Mouse (Mus musculus): Measurements from ENCODE around the gene Olfr279. TPM values are rescaled to one million over a fixed set of nuclear protein-coding genes. Genes with fewer than 3 reads are reported as not detected.

Gene Olfr279
- polyA plus RNA-seq, 1 experiment, result not detected

GRCm38 (mm10) chr15:98479568-98480102, 12.6 kb upstream of the Olfr279 start:
- 70% methylated on average over 7 of the region's 7 CpGs for WGBS

GRCm38 (mm10) chr15:98482701-98483100, 9.5 kb upstream of the Olfr279 start, which contains the start of gene Lalba:
Lalba (minus strand) TSS chr15:98482721.
- Histone ChIP-seq H3K4me3 (replicated peaks; ENCODE audit: control insufficient read depth, low read depth, low read length) (no peak within 1 kb of the TSS), H3K4me1 (ENCODE audit: control insufficient read depth, insufficient read depth, low read length) (peaks cover 3% of the 10 kb centered on the region), H3K27ac (ENCODE audit: control insufficient read depth, insufficient read depth, low read depth, low read length, poor library complexity) (no peak within 1 kb of the TSS; the same call in 1 of the 2 replicates)
- TF ChIP-seq CTCF (IDR thresholded peaks at IDR 0.05; ENCODE audit: control insufficient read depth, insufficient read depth, low read length) (no peak), POLR2A (IDR thresholded peaks at IDR 0.05; ENCODE audit: borderline replicate concordance, control insufficient read depth, low read depth, low read length) (no peak)
- 67% methylated on average over 3 of the region's 3 CpGs for WGBS

More at GRCm38 (mm10) chr15:98479568-98480102, 12.6 kb upstream of the Olfr279 start:
- Histone ChIP-seq H3K4me3 (replicated peaks; ENCODE audit: control insufficient read depth, low read depth, low read length) (no peak overlapping the region), H3K27ac (ENCODE audit: control insufficient read depth, insufficient read depth, low read depth, low read length, poor library complexity) (no peak overlapping the region), H3K4me1 (ENCODE audit: control insufficient read depth, insufficient read depth, low read length) (peaks cover 3% of the 10 kb centered on the region)
- TF ChIP-seq POLR2A (IDR thresholded peaks at IDR 0.05; ENCODE audit: borderline replicate concordance, control insufficient read depth, low read depth, low read length) (no peak), CTCF (IDR thresholded peaks at IDR 0.05; ENCODE audit: control insufficient read depth, insufficient read depth, low read length) (no peak)

- Histone ChIP-seq H3K4me1 (ENCODE audit: control insufficient read depth, insufficient read depth, low read length) (peaks cover 3% of the 10 kb centered on the region), H3K27ac (ENCODE audit: control insufficient read depth, insufficient read depth, low read depth, low read length, poor library complexity) (peak overlapping the region; percentile 85), H3K4me3 (replicated peaks; ENCODE audit: control insufficient read depth, low read depth, low read length) (no peak overlapping the region)
- 23% methylated on average over 18 of the region's 18 CpGs for WGBS
- no peak for TF ChIP-seq CTCF (IDR thresholded peaks at IDR 0.05; ENCODE audit: control insufficient read depth, insufficient read depth, low read length)
- TF ChIP-seq POLR2A (IDR thresholded peaks at IDR 0.05; ENCODE audit: borderline replicate concordance, control insufficient read depth, low read depth, low read length), result no peak
Observed at GRCm38 (mm10) chr15:98483907-98484886, 8.0 kb upstream of the Olfr279 start.

GRCm38 (mm10) chr15:98486433-98487021, 5.7 kb upstream of the Olfr279 start:
- Histone ChIP-seq H3K4me1 (ENCODE audit: control insufficient read depth, insufficient read depth, low read length) (peaks cover 3% of the 10 kb centered on the region), H3K27ac (ENCODE audit: control insufficient read depth, insufficient read depth, low read depth, low read length, poor library complexity) (no peak overlapping the region), H3K4me3 (replicated peaks; ENCODE audit: control insufficient read depth, low read depth, low read length) (no peak overlapping the region)
- 53% methylated on average over 8 of the region's 8 CpGs for WGBS
- TF ChIP-seq CTCF (IDR thresholded peaks at IDR 0.05; ENCODE audit: control insufficient read depth, insufficient read depth, low read length) (no peak), POLR2A (IDR thresholded peaks at IDR 0.05; ENCODE audit: borderline replicate concordance, control insufficient read depth, low read depth, low read length) (no peak)

GRCm38 (mm10) chr15:98491332-98491731, 870 bp upstream of the Olfr279 start:
- no peak overlapping the region for H3K4me3 ChIP-seq (replicated peaks; ENCODE audit: control insufficient read depth, low read depth, low read length)
- 47% methylated on average over 2 of the region's 2 CpGs for WGBS
- H3K4me1 ChIP-seq (ENCODE audit: control insufficient read depth, insufficient read depth, low read length), result no peaks in the 10 kb centered on the region
- H3K27ac ChIP-seq (ENCODE audit: control insufficient read depth, insufficient read depth, low read depth, low read length, poor library complexity), result no peak overlapping the region
- TF ChIP-seq POLR2A (IDR thresholded peaks at IDR 0.05; ENCODE audit: borderline replicate concordance, control insufficient read depth, low read depth, low read length) (no peak), CTCF (IDR thresholded peaks at IDR 0.05; ENCODE audit: control insufficient read depth, insufficient read depth, low read length) (no peak)

- no peaks in the 10 kb centered on the region; the same call in 1 of the 2 replicates for H3K4me1 ChIP-seq (ENCODE audit: control insufficient read depth, insufficient read depth, low read length)
- no peak overlapping the region for H3K4me3 ChIP-seq (replicated peaks; ENCODE audit: control insufficient read depth, low read depth, low read length)
- no peak for TF ChIP-seq CTCF (IDR thresholded peaks at IDR 0.05; ENCODE audit: control insufficient read depth, insufficient read depth, low read length)
- no peak for TF ChIP-seq POLR2A (IDR thresholded peaks at IDR 0.05; ENCODE audit: borderline replicate concordance, control insufficient read depth, low read depth, low read length)
- no peak overlapping the region for H3K27ac ChIP-seq (ENCODE audit: control insufficient read depth, insufficient read depth, low read depth, low read length, poor library complexity)
- 77% methylated on average over 17 of the region's 17 CpGs for WGBS
Observed at GRCm38 (mm10) chr15:98497631-98498030, 5.4 kb downstream of the Olfr279 start.

GRCm38 (mm10) chr15:98503317-98503716, 11.1 kb downstream of the Olfr279 start:
- no peak for TF ChIP-seq CTCF (IDR thresholded peaks at IDR 0.05; ENCODE audit: control insufficient read depth, insufficient read depth, low read length)
- TF ChIP-seq POLR2A (IDR thresholded peaks at IDR 0.05; ENCODE audit: borderline replicate concordance, control insufficient read depth, low read depth, low read length), result no peak
- Histone ChIP-seq H3K4me1 (ENCODE audit: control insufficient read depth, insufficient read depth, low read length) (no peaks in the 10 kb centered on the region; the same call in 1 of the 2 replicates), H3K4me3 (replicated peaks; ENCODE audit: control insufficient read depth, low read depth, low read length) (no peak overlapping the region), H3K27ac (ENCODE audit: control insufficient read depth, insufficient read depth, low read depth, low read length, poor library complexity) (no peak overlapping the region)
- WGBS, result 79% methylated on average over 3 of the region's 3 CpGs

- Histone ChIP-seq H3K27ac (ENCODE audit: control insufficient read depth, insufficient read depth, low read depth, low read length, poor library complexity) (no peak overlapping the region), H3K4me3 (replicated peaks; ENCODE audit: control insufficient read depth, low read depth, low read length) (no peak overlapping the region), H3K4me1 (ENCODE audit: control insufficient read depth, insufficient read depth, low read length) (no peaks in the 10 kb centered on the region; the same call in 1 of the 2 replicates)
- no peak for TF ChIP-seq POLR2A (IDR thresholded peaks at IDR 0.05; ENCODE audit: borderline replicate concordance, control insufficient read depth, low read depth, low read length)
- TF ChIP-seq CTCF (IDR thresholded peaks at IDR 0.05; ENCODE audit: control insufficient read depth, insufficient read depth, low read length), result peak; percentile 68
- WGBS, result 18% methylated on average over 18 of the region's 18 CpGs
Observed at GRCm38 (mm10) chr15:98504514-98504913, 12.3 kb downstream of the Olfr279 start.
